20 mouse cellular contexts compared by ENCODE assay signal in the genomic region with DNA sequence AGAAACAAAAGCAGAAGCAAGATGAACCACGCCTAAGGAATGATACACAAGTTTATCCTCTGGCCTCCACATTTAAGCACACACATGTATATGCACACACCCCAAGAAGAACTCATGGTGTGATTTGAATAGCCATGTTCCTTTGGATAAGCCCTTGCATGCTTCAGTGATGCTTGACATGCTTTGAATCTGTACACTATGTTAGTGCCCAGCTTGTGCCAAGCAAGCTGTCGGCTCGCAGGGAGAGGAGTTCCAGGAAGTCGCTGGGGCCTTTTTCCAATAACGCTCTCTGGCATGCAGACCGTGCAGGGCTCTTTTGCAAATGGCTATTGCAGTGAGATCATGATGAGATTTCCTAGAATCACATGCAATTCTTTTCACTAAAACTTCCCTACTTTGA.
A peak's percentile ranks its signal among the peaks of the same experiment; 100 is the strongest.
DNase-seq lines count a peak whose midpoint lies in the region; ATAC-seq and TF ChIP-seq lines count a peak whose summit lies in the region.
"Had no signal": no experiment of that assay in that cellular context is flagged by ENCODE, and none has a peak within 500 bp of the region (broad histone marks: within the 10 kb centered on the region; RNA-seq: fewer than 3 reads in every experiment).

No protein-coding gene starts in this region.

- H3K4me3 ChIP-seq in forebrain, embryonic 15.5 days, result no peak overlapping the region
- no peak overlapping the region for H3K4me3 ChIP-seq in forebrain, embryonic 10.5 days
- no peak overlapping the region for H3K4me3 ChIP-seq in midbrain, postnatal 0 days (ENCODE audit: low read depth, low read length)
- H3K4me3 ChIP-seq in midbrain, embryonic 15.5 days, result no peak overlapping the region
- H3K4me3 ChIP-seq in forebrain, postnatal 0 days (ENCODE audit: low read depth, low read length), result no peak overlapping the region
- H3K4me3 ChIP-seq in liver, embryonic 11.5 days (ENCODE audit: low read depth, low read length), result no peak overlapping the region
- H3K4me3 ChIP-seq: heart, embryonic 15.5 days; hindbrain, embryonic 13.5 days; limb, embryonic 12.5 days; liver, embryonic 12.5 days; midbrain, embryonic 10.5 days; neural tube, embryonic 15.5 days had no signal

- no peak overlapping the region for H3K9ac ChIP-seq in forebrain, embryonic 15.5 days (replicated peaks)
- no peak overlapping the region for H3K9ac ChIP-seq in midbrain, postnatal 0 days (replicated peaks; ENCODE audit: low read length, poor library complexity, severe bottlenecking)
- H3K9ac ChIP-seq in midbrain, embryonic 15.5 days, result no peak overlapping the region
- no peak overlapping the region for H3K9ac ChIP-seq in forebrain, postnatal 0 days
- no peak overlapping the region for H3K9ac ChIP-seq in liver, embryonic 11.5 days (ENCODE audit: low read depth, low read length)
- H3K9ac ChIP-seq: heart, embryonic 15.5 days; hindbrain, embryonic 13.5 days; limb, embryonic 12.5 days; liver, embryonic 12.5 days; neural tube, embryonic 15.5 days had no signal

- no peak overlapping the region for H3K4me2 ChIP-seq in forebrain, embryonic 15.5 days (replicated peaks)
- no peak overlapping the region for H3K4me2 ChIP-seq in midbrain, postnatal 0 days (ENCODE audit: low read depth, low read length, poor library complexity, severe bottlenecking)
- H3K4me2 ChIP-seq in midbrain, embryonic 15.5 days, result no peak overlapping the region
- no peak overlapping the region for H3K4me2 ChIP-seq in forebrain, postnatal 0 days (ENCODE audit: low read depth)
- no peak overlapping the region for H3K4me2 ChIP-seq in liver, embryonic 11.5 days
- H3K4me2 ChIP-seq: heart, embryonic 15.5 days; hindbrain, embryonic 13.5 days; limb, embryonic 12.5 days; liver, embryonic 12.5 days; neural tube, embryonic 15.5 days had no signal

- no peaks in the 10 kb centered on the region for H3K36me3 ChIP-seq in forebrain, embryonic 15.5 days
- no peaks in the 10 kb centered on the region for H3K36me3 ChIP-seq in forebrain, embryonic 10.5 days (replicated peaks)
- no peaks in the 10 kb centered on the region for H3K36me3 ChIP-seq in midbrain, postnatal 0 days (ENCODE audit: insufficient read depth, low read length)
- no peaks in the 10 kb centered on the region for H3K36me3 ChIP-seq in midbrain, embryonic 15.5 days (replicated peaks)
- H3K36me3 ChIP-seq in forebrain, postnatal 0 days (ENCODE audit: insufficient read depth), result no peaks in the 10 kb centered on the region
- H3K36me3 ChIP-seq in liver, embryonic 11.5 days (ENCODE audit: control insufficient read depth, insufficient read depth, low read length), result no peaks in the 10 kb centered on the region
- H3K36me3 ChIP-seq: heart, embryonic 15.5 days; hindbrain, embryonic 13.5 days; limb, embryonic 12.5 days; liver, embryonic 12.5 days; midbrain, embryonic 10.5 days; neural tube, embryonic 15.5 days had no signal

- peak; percentile 81 to 86 for DNase-seq in cerebellum, postnatal 10 days
- DNase-seq in cerebellum, adult 11 months, result no peak
- no peak for DNase-seq in forebrain, embryonic 10.5 days (ENCODE audit: extremely low spot score, low spot score)
- DNase-seq in midbrain, postnatal 0 days (ENCODE audit: low spot score), result peak; percentile 49
- DNase-seq in forebrain, postnatal 0 days, result peak; percentile 52
- no peak for DNase-seq in liver, embryonic 11.5 days (ENCODE audit: low spot score)
- DNase-seq: adrenal gland, postnatal 25 days; heart, postnatal 36 days; lung, adult 18-20 months; lung, postnatal 10 days; right cerebral cortex, adult 18-20 months; spleen, adult 18-20 months had no signal

- 53% methylated on average over 6 of the region's 6 CpGs for WGBS in forebrain, embryonic 15.5 days
- 86% methylated on average over 6 of the region's 6 CpGs for WGBS in forebrain, embryonic 10.5 days
- WGBS in midbrain, postnatal 0 days, result 73% methylated on average over 6 of the region's 6 CpGs
- 78% methylated on average over 6 of the region's 6 CpGs for WGBS in midbrain, embryonic 15.5 days
- WGBS in forebrain, postnatal 0 days, result 44% methylated on average over 6 of the region's 6 CpGs
- 84% methylated on average over 6 of the region's 6 CpGs for WGBS in liver, embryonic 11.5 days

- H3K27ac ChIP-seq in forebrain, embryonic 15.5 days (replicated peaks), result no peak overlapping the region
- H3K27ac ChIP-seq in forebrain, embryonic 10.5 days, result no peak overlapping the region
- no peak overlapping the region for H3K27ac ChIP-seq in midbrain, postnatal 0 days (ENCODE audit: low read depth, low read length)
- no peak overlapping the region for H3K27ac ChIP-seq in midbrain, embryonic 15.5 days
- H3K27ac ChIP-seq in forebrain, postnatal 0 days (ENCODE audit: low read depth, low read length), result no peak overlapping the region
- H3K27ac ChIP-seq in liver, embryonic 11.5 days (ENCODE audit: low read depth, low read length), result no peak overlapping the region
- H3K27ac ChIP-seq: heart, embryonic 15.5 days; hindbrain, embryonic 13.5 days; limb, embryonic 12.5 days; liver, embryonic 12.5 days; midbrain, embryonic 10.5 days; neural tube, embryonic 15.5 days had no signal

- TF ChIP-seq CTCF in midbrain, postnatal 0 days (IDR thresholded peaks at IDR 0.05), result no peak
- TF ChIP-seq CTCF in forebrain, postnatal 0 days (IDR thresholded peaks at IDR 0.05; ENCODE audit: low read depth), result no peak

- ATAC-seq in forebrain, embryonic 15.5 days (replicated peaks), result peak; percentile 68
- ATAC-seq in midbrain, postnatal 0 days (ENCODE audit: low FRiP score), result no peak
- ATAC-seq in midbrain, embryonic 15.5 days (replicated peaks), result no peak
- ATAC-seq in forebrain, postnatal 0 days, result peak; percentile 74
- no peak for ATAC-seq in liver, embryonic 11.5 days (replicated peaks; ENCODE audit: low FRiP score)
- ATAC-seq: liver, embryonic 12.5 days had no signal

- H3K4me1 ChIP-seq in forebrain, embryonic 15.5 days, result peaks cover 10% of the 10 kb centered on the region
- no peaks in the 10 kb centered on the region for H3K4me1 ChIP-seq in forebrain, embryonic 10.5 days
- no peaks in the 10 kb centered on the region for H3K4me1 ChIP-seq in midbrain, postnatal 0 days (ENCODE audit: insufficient read depth, low read length)
- H3K4me1 ChIP-seq in midbrain, embryonic 15.5 days, result no peaks in the 10 kb centered on the region
- peaks cover 6% of the 10 kb centered on the region; the same call in 1 of the 2 replicates for H3K4me1 ChIP-seq in forebrain, postnatal 0 days (ENCODE audit: insufficient read depth)
- H3K4me1 ChIP-seq in liver, embryonic 11.5 days (replicated peaks; ENCODE audit: control insufficient read depth, insufficient read depth, low read length), result no peaks in the 10 kb centered on the region
- H3K4me1 ChIP-seq: heart, embryonic 15.5 days; limb, embryonic 12.5 days; liver, embryonic 12.5 days; midbrain, embryonic 10.5 days had no signal

- no peaks in the 10 kb centered on the region for H3K9me3 ChIP-seq in forebrain, embryonic 15.5 days
- H3K9me3 ChIP-seq in forebrain, embryonic 10.5 days, result no peaks in the 10 kb centered on the region
- H3K9me3 ChIP-seq in midbrain, postnatal 0 days (ENCODE audit: low read length), result no peaks in the 10 kb centered on the region
- no peaks in the 10 kb centered on the region for H3K9me3 ChIP-seq in midbrain, embryonic 15.5 days
- no peaks in the 10 kb centered on the region for H3K9me3 ChIP-seq in forebrain, postnatal 0 days (ENCODE audit: low read length)
- no peaks in the 10 kb centered on the region for H3K9me3 ChIP-seq in liver, embryonic 11.5 days (ENCODE audit: control insufficient read depth, low read length)
- H3K9me3 ChIP-seq: heart, embryonic 15.5 days; hindbrain, embryonic 13.5 days; limb, embryonic 12.5 days; liver, embryonic 12.5 days; midbrain, embryonic 10.5 days; neural tube, embryonic 15.5 days had no signal

- no peaks in the 10 kb centered on the region for H3K27me3 ChIP-seq in forebrain, embryonic 15.5 days
- no peaks in the 10 kb centered on the region for H3K27me3 ChIP-seq in forebrain, embryonic 10.5 days (ENCODE audit: poor library complexity, severe bottlenecking)
- no peaks in the 10 kb centered on the region for H3K27me3 ChIP-seq in midbrain, postnatal 0 days (ENCODE audit: insufficient read depth, low read length)
- H3K27me3 ChIP-seq in midbrain, embryonic 15.5 days (replicated peaks), result no peaks in the 10 kb centered on the region
- H3K27me3 ChIP-seq in forebrain, postnatal 0 days (ENCODE audit: insufficient read depth, low read length), result no peaks in the 10 kb centered on the region
- no peaks in the 10 kb centered on the region for H3K27me3 ChIP-seq in liver, embryonic 11.5 days (replicated peaks; ENCODE audit: control insufficient read depth, insufficient read depth, low read length)
- H3K27me3 ChIP-seq: heart, embryonic 15.5 days; hindbrain, embryonic 13.5 days; limb, embryonic 12.5 days; liver, embryonic 12.5 days; neural tube, embryonic 15.5 days had no signal

Comparison
In these comparisons a context has a peak if more than half of its experiments do, and no peak if none do; other contexts are left out.
1. DNase-seq: peak in cerebellum, postnatal 10 days (2 of 2), midbrain, postnatal 0 days (single experiment) and forebrain, postnatal 0 days (single experiment); none in cerebellum, adult 11 months (single experiment), forebrain, embryonic 10.5 days (single experiment) and liver, embryonic 11.5 days (single experiment).
2. ATAC-seq: peak in forebrain, embryonic 15.5 days (single experiment) and forebrain, postnatal 0 days (single experiment); none in midbrain, postnatal 0 days (single experiment), midbrain, embryonic 15.5 days (single experiment) and liver, embryonic 11.5 days (single experiment).